Mouse (Mus musculus) layer of hippocampus, adult 8-10 months (tissue): ENCODE measurements around the gene Lrmp. TPM values are rescaled to one million over a fixed set of nuclear protein-coding genes. Genes with fewer than 3 reads are reported as not detected.
"Not testable (repeated sequence)": the region's sequence is repeated elsewhere in the genome, so short reads cannot be mapped to it uniquely, and the experiment has no call there.

Experiments used
- DNase-seq, 2 experiments: peaks; one replicate each; pipeline ENCODE4 v3.0.0; 2022; ENCODE audit warnings: low spot score in 2 of 2
- total RNA-seq, 4 experiments: library from RNA; stranded (reverse); gene quantifications; 2 replicates each; pipeline ENCODE4 v1.2.4; 2022

Gene Lrmp
- total RNA-seq, 4 experiments from 2014 or later = 4.2 to 14.8 (median 9.0) TPM

DNA sequence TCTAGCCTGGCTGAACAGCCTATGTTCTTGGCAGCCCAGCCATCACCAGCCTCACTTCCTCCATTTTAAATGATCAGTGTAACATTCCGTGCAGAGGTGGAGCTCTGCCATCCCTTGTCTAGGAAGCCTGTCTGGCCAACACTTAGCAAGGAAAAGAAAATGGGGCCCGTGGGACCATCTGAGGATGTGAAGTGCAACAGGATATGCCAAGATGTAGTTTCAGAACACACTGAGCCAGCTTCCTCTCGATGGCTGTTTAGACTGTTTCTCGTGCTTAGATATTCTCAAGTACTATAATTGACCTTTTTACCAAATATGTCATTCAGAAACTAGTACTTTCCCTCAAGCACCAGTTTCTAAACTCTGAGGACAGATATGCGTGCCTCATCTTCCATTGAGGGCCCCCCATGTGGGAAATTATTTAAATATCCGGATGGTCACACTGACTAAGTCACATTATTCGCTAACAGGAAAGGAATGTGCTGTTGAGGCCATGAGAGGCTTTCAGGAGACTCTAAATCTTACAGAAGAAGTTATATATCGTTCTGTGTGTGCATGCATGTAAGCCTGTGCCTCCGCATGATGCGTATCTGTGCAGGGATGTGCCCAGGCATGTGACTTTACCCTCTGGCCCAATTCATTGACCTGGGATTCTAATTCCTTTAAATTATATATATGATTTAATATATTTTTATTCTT, 11.1 kb upstream of the Lrmp start:
- DNase-seq = no peak

DNA sequence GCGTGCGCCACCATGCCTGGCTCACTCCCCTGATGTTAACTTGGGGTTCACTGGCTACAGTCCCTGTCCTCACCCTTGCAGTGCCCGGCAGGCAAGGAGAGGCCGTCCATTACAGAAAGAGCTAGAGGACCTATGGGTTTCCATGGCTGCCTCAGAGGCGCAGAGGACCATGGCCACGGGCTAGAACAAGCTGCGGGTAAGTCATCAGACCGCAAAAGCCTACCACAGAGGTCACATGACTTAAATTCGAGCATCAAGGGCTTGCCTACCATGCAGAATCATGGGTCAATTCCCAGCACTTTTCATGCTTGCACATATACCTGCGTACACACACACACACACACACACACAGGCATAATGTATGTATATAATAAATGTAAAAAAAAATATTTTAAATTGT, 10.0 kb upstream of the Lrmp start:
- no peak for DNase-seq

DNA sequence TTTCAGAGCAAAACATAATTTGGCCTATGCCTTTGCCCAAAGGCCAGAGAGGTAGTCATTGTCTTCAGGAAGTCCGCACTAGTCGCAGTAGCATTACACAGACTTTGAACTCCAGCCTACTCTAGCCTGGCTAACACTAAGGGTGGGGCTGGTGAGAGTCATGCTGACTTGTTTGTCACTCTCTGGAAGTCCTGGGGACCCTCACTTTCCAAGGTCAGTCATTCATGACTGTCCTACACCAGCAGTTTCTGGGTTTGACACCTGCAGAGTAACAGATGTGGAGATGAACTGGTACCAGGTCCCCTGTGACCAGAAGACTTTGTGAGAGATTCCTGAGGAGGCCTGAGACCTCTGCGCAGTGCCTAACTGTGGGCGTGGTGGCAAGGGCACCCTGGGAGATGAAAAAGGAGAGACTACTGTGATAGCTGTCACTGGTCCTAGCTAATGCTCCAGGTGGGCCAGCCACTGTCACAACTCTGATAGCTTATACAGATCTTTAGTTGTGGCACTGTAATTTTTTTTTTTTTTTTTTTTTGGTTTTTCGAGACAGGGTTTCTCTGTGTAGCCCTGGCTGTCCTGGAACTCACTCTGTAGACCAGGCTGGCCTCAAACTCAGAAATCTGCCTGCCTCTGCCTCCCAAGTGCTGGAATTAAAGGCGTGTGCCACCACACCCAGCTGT, 9.2 kb upstream of the Lrmp start:
- DNase-seq = no peak

DNA sequence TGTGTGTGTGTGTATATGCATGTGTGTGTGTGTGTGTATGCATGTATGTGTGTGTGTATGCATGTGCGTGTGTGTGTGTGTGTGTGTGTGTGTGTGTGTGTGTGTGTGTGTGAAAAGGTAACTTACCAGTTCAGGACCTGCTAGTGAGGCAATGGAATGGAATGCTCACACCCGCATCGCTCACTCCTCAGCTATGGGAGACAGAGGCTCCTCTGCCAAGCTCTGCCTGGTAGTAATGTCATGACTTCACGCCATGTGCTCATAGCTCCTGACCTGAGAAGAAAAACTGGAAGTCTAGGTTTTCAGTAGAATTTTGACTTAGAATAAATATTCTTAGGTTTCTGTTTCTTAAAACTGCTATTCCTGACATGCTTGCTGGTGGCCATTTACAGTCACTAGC, 4.7 kb upstream of the Lrmp start:
- no peak for DNase-seq

DNA sequence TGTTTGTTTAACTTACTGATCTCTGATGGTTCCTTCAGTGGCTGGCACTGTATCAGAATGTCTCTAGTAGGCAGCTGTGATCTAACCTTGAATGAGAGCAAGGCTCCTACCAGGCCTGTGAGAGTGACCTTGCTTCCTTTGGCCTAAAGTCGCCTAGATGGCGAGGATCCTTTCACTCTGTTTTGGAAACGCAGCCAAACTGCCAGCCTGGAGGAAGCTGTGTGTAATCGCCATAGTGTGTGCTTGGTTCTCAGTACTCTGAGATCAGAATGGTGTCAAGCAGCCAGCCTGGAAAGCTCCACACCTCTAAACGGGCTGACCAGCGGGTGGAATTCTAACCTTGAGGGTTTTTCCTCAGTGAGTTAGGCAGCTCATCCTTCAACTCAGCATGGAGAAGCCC, 2.6 kb upstream of the Lrmp start:
- DNase-seq = no peak

DNA sequence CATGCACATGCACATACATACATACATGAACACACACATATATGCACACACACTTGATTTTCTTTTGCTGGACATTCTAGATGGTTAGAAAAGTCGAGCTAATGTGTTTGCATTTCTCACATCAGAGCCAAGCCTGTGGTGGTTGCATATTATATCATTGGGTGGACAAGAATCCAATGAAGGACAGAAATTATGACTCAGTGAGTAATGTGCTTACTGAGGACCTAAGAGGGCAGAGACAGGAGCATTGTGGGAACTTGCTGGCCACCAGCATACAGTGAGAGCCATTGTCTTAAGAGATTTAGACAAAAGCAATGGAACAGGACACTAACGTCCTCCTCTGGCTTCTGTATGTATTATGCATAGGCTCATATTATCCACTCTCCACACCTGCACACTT, 892 bp upstream of the Lrmp start:
- DNase-seq = no peak

DNA sequence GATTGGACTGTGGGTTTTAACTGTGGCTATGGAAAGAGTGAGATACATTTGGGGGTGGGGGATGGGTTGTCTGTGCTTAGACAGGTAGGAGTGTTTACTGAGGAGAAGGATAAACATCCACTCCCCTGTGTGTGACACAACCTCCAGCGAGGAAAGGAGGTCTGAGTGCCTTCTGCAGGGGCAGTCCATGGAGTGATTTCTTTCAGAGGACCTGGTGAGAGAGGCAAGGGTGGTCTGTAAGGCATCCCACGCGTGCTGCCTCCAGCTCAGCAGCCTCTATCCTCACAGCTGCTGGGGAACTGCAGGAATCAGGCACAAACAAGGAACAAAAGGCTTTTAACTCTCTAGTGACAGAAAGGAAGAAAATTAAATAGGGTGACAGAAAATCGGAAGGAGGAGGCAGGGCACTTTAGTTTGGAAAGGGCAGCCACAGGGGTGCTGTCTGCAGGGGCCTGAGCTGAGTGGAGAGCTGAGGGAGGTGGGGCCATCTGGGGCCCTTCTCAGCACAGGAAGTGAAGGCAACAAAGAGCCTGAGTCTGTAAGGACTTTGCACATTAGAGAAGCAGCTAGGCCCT, 732 bp downstream of the Lrmp start:
- no peak for DNase-seq

DNA sequence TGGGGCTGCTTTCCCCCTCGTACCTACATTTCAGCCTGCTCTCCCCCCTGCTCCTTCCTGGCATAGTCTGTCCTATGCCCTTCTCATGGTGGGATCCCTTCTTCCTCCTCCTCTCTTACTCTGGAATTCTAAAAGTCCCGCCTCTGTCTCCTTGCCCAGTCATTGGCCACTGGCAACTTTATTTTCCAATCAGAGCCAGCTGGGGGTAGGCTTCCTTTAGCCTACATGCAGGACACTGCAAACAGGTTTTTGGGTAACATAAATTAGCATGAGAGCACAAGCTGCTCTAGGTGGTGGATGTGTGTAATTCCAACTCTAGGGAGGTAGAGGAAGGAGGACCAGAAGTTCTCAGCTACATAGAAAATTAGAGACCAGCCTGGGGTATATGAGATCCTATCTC, 4.6 kb downstream of the Lrmp start:
- no peak for DNase-seq

DNA sequence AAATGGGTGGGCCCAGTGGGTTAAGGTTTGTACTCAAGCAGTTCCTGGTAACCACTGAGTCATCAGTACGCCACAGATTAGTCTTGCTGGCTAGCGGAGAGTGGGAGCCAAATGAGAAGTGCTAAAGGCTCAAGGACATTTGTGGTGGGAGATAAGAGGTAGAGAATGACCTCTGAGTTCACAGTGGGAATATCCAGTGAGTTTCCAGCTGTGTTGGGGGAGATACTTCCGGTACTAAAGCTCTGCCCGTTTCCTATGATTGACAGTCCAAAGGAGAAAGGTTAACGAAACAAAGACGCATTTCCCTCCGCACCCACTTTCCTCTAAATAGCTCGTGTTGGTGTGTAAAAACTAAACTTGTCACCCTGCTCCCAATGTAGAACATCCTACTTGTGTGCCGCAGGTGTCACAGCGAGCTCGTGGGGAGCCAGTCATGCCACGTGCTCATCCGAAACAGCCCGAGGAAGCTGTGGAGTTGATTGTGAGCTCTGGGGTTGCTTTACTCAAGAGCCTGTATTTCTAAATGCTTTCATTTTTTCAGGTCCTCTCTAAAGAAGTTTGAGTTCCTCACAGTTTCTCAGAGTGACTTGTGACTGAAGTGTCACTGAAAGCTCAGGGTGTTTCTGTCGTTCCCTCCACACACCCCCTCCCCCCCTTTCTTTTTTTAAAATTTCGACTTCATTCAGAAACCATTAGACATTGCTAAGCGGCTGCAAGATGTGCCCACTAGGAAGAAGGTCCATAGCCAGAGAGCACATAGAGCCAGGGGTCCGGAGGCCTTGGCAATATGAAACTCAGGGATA, 5.5 kb downstream of the Lrmp start:
- DNase-seq = no peak

DNA sequence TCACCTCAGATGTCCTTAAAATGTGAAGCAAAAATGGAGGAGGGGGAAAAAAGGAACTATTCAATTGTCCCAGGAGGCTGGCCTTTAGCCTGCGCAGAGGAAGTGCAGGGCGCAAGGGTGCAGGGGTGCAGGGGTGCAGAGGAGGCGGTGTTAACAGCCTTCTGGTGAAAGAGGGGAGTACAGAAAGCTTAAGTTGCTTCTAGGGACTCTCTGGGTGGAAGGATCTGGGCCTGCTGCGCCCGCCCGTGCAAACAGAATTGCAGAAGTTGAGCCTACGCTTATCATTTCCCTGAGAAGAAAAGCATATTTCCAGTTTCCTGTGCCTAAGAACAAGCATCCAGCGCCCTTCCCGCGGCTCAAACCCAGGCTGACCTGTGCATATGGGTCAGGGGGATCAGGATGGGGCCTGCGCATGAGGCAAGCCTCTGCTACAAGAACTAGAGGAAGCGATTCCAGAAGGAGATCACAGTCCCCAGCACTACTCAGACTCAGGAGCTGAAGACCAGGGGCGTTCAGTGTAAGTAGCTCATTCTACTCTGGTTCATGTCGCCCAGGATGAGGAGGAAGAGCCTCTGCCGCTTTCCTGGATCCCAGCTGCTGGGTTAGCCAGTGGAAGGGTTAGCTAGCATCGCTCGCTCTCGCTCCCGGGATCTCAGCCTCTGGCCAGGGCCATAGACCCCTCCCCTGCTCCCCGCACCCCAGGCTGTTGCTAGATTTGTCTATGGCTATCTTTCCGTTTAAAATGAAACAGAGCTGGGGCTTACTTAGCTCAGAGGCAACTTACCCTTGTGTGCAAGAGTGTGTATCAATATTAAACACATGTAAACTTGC, 6.4 kb downstream of the Lrmp start:
- no peak for DNase-seq

DNA sequence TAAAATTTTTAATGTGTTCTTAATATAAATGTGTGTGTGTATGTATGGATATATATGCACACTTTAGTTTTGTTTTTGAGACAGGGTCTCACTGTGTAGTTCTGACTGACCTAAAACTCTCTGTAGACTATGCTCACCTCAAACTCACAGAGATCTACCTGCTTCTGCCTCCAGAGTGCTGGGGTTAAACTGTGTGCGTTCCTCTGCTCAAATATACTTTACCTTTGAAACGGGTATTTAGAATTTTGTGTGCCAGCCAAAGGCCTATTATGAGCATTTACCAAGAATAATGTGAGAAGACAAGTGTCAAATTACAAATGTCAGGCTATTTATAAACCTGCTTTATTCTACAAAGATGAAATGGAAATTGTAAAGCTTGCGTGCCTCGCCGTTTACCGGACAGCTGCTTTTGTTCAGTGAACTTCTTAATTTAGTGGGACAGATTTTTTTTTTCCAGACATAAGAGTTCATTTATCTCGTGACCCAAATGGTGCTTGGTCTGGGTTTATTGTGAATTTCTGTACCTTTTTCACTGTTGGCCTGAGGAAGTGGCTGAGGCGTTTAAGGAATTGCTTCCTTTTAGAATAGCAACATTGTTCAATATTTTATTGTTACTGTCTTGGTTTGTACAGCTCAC, 7.1 kb downstream of the Lrmp start:
- DNase-seq = no peak

DNA sequence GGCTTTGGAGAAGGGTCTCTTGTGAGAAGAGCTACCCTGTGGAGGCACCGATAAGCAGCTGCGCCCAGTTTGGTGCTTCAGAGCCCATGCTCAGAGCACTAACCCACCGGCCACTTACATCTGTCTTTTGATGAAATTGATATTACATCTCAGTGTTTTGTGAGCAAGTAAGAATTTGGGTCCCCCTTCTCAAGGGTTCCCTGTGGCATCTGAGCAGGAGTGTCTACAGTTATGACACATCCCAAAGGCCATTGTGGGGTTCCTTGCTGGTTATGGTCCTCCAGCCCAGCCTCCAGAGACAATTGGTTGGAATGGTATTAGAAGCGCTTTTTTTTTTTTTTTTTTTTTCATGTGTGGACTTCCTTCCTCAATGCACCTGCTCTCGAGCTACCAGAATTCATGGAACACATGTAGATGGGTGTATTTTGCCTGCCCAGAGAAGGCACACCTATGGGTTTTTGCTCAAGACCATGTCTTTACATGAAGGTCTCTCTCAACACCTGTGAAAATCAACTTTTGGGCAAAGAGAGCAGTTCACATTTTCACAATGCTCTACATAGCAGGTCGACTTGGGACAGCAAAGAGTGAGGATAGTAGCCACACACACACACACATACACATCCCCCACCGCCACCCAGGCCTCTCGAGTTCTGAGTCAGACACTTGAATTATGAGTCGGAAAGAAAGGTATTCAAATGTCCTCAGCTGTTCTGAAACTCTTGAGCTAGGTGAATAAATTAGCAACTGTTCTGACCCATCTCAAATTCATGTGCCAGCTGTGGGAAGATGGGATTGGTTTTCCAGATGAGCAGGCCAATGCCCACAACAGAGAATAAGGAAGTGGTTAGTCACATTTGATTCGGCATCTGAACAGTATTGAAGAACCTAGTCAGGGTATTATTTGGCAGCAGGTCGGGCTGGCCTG, 7.9 kb downstream of the Lrmp start:
- no peak for DNase-seq

DNA sequence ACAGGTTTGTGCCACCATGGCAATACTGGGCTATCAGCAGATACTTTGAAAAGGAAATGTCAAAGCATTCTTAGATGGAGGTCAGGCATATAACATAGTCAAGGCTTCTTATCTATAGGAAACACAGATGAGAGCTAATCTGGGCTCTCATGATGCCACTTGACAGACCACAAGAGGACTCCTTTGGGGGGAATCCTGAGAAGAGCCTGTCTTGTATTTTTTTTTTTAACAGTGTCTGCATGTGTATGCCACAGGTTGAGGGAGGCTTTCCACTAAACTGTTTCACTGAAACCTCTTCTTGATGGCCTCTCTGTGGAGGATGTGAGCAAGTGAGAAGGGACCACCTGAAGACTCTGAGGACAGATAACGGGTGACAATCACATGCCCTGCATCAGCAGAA, 9.2 kb downstream of the Lrmp start:
- DNase-seq = no peak

DNA sequence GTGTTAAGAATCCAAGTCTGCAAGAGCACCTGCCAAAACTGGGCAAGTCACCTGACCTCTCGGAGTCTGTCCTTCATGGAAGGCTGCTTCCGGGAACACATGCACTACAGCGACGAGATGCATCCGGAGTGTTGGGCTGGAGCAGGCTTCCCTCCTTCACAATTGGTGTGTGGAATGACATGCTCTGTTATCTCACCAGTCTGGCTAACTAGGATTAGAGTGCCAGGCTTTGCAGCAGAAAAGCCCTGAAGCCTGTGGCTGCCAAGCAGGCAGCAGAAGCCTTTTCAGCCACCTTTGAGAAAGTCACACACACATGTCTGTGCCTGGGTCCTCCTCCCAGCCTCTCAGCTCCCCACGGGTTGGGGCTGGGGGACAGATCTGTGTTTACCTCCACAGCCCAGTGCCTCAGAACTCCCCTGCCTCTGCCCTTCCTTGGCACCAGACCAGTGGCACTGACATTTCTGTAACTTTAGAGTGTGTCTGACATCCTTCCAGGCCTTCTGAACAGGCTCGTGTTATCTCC, 10.2 kb downstream of the Lrmp start:
- no peak for DNase-seq

DNA sequence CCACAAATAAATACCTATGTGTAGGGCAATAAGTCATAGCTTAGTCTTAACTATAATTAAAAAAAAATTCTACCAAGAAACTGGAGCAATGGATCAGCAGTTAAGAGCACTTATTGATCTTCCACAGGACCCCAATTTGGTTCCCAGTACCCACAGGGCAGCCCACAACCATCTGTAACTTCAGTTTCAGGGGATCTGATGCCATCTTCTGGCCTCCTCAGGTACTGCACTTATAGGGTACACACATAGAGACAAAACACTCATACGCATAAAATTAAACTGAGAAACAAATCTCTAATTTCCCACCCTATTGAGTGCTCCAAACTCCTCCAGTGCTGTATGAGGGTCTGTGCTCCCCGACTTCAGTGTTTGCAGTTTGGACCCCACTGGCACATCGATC, 12.2 kb downstream of the Lrmp start:
- no peak for DNase-seq

DNA sequence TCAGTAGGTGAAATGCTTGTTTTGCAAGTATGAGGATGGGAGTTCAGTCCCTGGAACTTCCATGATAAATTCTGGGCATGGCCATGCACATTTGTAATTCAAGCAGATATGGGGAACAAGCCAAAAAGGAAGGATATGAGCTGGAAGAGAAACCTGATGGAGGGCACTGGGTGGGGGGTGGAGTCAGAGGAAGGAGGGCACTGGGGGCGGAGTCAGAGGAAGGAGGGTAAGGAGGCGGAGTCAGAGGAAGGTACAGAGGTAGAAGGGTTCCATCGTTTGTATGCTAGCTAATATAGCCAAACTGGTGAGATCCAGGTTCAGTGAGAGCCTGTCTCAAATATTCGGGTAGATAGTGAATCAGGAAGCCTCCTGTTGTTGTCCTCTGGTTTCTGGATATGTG, 14.1 kb downstream of the Lrmp start:
- no peak for DNase-seq

DNA sequence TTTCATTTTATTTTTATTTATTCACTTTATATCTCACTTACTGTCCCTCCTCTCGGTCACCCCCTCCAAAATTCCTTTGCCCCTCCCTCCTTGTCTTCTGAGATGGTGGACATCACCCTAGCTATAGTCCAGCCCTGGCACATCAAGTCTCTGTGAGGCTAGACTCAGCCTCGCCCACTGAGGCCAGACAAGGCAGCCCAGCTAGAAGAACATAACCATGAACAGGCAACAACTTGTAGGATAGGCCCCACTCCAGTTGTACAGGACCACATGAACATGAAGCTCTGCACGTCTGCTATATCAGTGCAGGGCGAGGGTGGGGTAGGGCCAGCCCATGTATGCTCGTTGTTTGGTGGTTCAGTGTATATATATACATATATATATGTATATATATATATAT, 16.5 kb downstream of the Lrmp start:
- no peak for DNase-seq

DNA sequence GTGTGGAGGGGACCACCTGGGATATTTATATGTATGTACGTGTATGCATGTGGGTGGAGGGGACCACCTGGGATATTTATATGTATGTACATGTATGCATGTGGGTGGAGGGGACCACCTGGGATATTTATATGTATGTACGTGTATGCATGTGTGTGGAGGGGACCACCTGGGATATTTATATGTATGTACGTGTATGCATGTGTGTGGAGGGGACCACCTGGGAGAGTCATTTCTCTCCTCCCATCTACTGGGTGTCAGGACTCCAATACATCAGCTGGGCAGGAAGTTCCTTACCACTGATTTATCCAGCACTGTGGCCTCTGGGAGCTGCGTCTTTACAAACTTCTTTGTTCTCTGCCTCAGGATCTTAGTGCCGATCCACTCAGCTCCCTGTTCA, 17.5 kb downstream of the Lrmp start:
- DNase-seq = not testable (repeated sequence)

DNA sequence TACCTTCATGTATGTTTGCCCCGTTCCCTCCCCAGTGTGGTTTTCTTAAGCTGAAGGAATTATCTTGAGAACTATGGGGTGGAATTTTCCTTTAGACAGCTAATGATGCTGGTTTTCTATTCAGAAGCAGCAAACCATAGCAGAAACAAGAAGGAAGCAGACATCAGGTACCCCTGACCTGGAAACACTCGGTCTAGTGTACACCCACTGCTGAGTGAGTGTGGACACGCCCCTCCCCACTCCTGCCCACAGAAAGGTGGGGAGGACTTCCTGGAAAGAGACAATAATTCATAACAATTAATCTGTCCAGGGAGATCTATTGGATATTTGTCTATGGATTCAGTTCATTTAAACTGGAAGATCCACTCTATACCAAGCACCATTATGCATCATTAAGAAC, 19.8 kb downstream of the Lrmp start:
- DNase-seq = no peak

DNA sequence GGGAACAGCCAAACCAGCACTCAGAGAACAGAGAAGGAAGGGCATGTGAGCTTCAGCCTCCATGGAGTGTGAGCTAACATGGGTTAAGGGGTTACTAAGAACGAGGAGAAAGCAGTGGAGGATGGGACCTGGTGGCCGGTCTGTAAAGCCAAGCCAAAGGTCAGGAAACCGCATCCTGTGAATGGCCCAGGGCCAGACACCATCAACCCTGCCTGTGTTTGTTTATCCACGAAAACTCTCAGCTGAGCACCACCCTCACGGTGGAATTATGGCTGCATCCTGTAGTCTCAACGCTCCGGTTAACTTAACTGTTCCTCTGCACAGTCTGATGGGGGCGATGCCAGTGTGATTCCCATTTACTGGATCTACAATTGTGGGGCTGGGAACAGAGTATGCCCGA, 20.4 kb downstream of the Lrmp start:
- DNase-seq = no peak
